Mouse (Mus musculus) ES-Bruce4 (cell line): ENCODE results near the gene Cdk20. TPM values are rescaled to one million over a fixed set of nuclear protein-coding genes. Genes with fewer than 3 reads are reported as not detected.

Source experiments
- H3K27ac ChIP-seq: 2 replicates; pipeline ENCODE4 v1.5.1; 2012; ENCODE audit warnings: low read length, inconsistent platforms; ENCODE audit not compliant: insufficient read depth
- H3K27me3 ChIP-seq: 2 replicates; pipeline ENCODE4 v1.6.1; 2012; ENCODE audit warnings: mild to moderate bottlenecking, low read length, inconsistent platforms; ENCODE audit not compliant: control insufficient read depth, poor library complexity, insufficient read depth, severe bottlenecking
- H3K36me3 ChIP-seq: 2 replicates; pipeline ENCODE4 v1.6.1; 2012; ENCODE audit warnings: inconsistent platforms, mild to moderate bottlenecking, low read length, moderate library complexity; ENCODE audit not compliant: control insufficient read depth, poor library complexity, insufficient read depth, severe bottlenecking
- H3K4me1 ChIP-seq: one replicate; pipeline ENCODE4 v1.8.1; 2011; ENCODE audit warnings: low read length; ENCODE audit not compliant: control insufficient read depth, insufficient read depth
- H3K4me3 ChIP-seq: 2 replicates; pipeline ENCODE4 v1.5.1; 2011; ENCODE audit warnings: low read depth, mild to moderate bottlenecking, low read length
- H3K9ac ChIP-seq: 2 replicates; pipeline ENCODE4 v1.6.1; 2012; ENCODE audit warnings: low read depth, mild to moderate bottlenecking, inconsistent platforms; ENCODE audit not compliant: poor library complexity, severe bottlenecking
- H3K9me3 ChIP-seq: replicated peaks from 2 replicates; pipeline ENCODE4 v1.6.1; 2012; ENCODE audit warnings: mild to moderate bottlenecking, low read length, inconsistent platforms; ENCODE audit not compliant: control insufficient read depth, poor library complexity, insufficient read depth, severe bottlenecking
- CTCF ChIP-seq: IDR thresholded peaks from one replicate; pipeline ENCODE4 v1.8.1; 2011; ENCODE audit warnings: low read depth, low read length
- EP300 ChIP-seq: IDR thresholded peaks from 2 replicates; pipeline ENCODE4 v1.6.1; 2011; ENCODE audit warnings: low read depth, low read length; ENCODE audit not compliant: insufficient read depth
- POLR2A ChIP-seq: IDR thresholded peaks from one replicate; pipeline ENCODE4 v1.8.1; 2011; ENCODE audit warnings: low read length; ENCODE audit not compliant: insufficient read depth
- polyA plus RNA-seq: library from polyadenylated mRNA; stranded (reverse); fragments of >200 nt; gene quantifications from 2 replicates; pipeline ENCODE4 v1.2.4, GENCODE M21; 2011; ENCODE audit warnings: low read depth; ENCODE audit not compliant: missing spikeins, insufficient read depth, insufficient read length

Cdk20 gene
- 4.4 and 4.6 TPM in 2 replicates for polyA plus RNA-seq

DNA sequence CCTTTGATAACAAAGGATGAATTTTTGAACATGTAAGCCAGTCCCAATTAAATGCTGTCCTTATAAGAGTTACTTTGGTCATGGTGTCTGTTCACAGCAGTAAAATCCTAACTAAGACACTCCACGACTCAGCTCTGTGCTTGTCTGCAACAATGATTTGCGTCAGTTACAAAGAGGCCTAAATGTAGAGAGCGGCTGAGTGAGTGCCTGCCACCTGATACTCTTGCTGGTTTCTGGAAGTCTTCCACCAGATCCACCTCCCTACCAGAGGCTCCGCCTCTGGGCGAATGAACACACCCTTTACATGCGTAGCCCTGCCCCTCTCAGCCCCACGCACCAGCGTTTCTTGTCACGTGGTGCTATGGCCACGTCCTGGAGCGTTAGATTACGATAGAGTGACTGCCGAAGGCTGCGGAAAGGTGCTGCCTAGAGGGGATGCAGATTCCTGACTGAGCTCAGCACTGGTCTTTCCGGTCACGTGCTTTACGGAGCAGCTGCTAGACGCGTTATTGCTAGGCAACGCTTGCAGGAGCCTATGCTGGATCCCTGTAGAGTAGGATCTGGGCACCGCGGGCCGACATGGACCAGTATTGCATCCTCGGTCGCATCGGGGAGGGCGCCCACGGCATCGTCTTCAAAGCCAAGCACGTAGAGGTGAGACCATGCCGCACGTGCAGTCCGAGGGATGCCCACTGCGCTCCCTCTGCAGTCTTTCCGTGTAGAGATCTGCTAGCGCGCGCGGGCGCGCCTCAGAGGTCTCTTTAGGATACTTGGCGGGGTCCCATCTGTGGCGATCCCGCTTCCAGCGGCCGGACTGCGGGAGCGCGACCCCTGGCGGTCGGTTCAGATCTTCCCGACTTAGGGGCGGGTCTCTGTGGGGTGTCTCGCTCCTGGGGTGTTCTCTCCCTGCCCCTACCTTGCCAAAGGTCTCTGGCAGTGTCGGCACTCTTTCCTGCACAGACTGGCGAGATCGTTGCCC lies at the start of gene Cdk20:
Cdk20 (plus strand) TSS at position 298 of the 979 bp plus-strand sequence.
- H3K36me3 ChIP-seq: no peaks in the 10 kb centered on the region
- TF ChIP-seq CTCF: peak; percentile 59
- TF ChIP-seq POLR2A: peak; percentile 94
- 0 out of 2 replicates have a peak, but pooled peaks have one; percentile 59 for TF ChIP-seq EP300

DNA sequence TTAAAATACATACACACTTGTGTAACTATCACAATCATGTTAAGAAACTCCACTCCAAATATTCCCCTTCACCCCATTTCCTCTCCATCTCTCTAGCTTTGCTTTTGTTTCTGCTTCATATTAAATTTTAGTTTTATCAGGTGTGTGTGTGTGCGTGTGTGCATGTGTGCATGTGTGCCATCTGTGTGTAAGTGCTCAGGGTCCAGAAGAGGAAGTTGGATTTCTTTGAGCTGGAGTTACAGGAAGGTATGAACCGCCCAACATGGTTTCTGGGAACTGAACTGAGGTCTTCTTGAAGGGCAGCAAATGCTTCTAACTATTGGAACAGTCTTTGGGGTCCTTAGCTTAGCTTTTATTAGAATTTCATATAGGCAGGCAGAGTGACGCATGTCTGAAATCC lies 47.2 kb upstream of the Cdk20 start:
- no peaks in the 10 kb centered on the region for H3K4me1 ChIP-seq
- H3K9me3 ChIP-seq: no peaks in the 10 kb centered on the region
- TF ChIP-seq POLR2A (no peak), EP300 (no peak), CTCF (no peak)
- H3K9ac ChIP-seq: no peak overlapping the region
- no peaks in the 10 kb centered on the region for H3K36me3 ChIP-seq
- no peaks in the 10 kb centered on the region; the same call in 1 of the 2 replicates for H3K27me3 ChIP-seq
- no peak overlapping the region for H3K4me3 ChIP-seq
- H3K27ac ChIP-seq: no peak overlapping the region

More for the DNA sequence above, at the start of gene Cdk20:
- Histone ChIP-seq H3K4me3 (peak within 1 kb of the TSS; percentile 88), H3K9me3 (no peaks in the 10 kb centered on the region), H3K4me1 (no peaks in the 10 kb centered on the region), H3K9ac (peak within 1 kb of the TSS; percentile 30; the same call in 1 of the 2 replicates), H3K27ac (peak within 1 kb of the TSS; percentile 73), H3K27me3 (no peaks in the 10 kb centered on the region)

DNA sequence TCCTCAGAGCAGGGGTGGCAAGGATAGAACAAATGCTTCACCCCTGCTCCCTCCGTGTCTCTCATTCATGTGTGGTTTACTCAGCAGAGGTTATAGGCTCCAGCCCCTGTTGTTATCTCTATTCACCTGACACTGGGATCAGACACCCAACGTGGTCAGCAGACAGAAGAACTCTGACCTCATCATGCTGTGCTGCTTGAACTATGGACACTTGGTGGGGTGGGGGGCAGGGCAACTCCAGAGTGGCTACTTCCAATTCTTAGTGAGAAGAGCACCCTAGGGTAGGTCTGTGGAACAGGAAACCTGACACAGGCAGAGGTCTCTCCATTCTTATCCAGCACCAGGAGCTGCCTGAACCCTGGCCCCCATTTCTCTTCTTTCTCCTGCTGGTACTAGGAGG lies 46.1 kb upstream of the Cdk20 start:
- Histone ChIP-seq H3K27me3 (no peaks in the 10 kb centered on the region; the same call in 1 of the 2 replicates), H3K4me3 (no peak overlapping the region), H3K9me3 (no peaks in the 10 kb centered on the region), H3K9ac (no peak overlapping the region), H3K4me1 (no peaks in the 10 kb centered on the region), H3K36me3 (no peaks in the 10 kb centered on the region), H3K27ac (no peak overlapping the region)
- TF ChIP-seq CTCF (no peak), POLR2A (no peak), EP300 (no peak)

DNA sequence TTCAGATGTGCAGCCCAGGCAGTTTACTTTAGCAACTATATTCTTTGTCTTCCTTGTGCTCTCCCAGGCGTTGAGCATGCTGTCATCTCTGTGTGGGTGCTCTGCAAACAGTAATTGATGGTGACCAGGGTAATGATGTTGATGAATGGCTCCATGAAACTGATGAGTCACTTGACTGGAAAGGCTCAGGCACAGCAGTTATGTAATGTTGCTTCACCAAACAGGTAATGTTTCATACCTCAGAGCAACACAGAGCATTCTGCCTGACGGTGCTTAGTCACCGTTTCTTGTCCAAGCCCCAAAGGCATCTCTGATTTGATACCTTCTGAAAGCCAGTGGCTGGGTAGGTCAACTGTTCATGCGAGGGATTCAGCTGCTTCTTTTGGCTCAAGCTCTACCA lies 43.7 kb upstream of the Cdk20 start:
- no peaks in the 10 kb centered on the region; the same call in 1 of the 2 replicates for H3K27me3 ChIP-seq
- no peak for TF ChIP-seq EP300
- TF ChIP-seq POLR2A: no peak
- no peak for TF ChIP-seq CTCF

DNA sequence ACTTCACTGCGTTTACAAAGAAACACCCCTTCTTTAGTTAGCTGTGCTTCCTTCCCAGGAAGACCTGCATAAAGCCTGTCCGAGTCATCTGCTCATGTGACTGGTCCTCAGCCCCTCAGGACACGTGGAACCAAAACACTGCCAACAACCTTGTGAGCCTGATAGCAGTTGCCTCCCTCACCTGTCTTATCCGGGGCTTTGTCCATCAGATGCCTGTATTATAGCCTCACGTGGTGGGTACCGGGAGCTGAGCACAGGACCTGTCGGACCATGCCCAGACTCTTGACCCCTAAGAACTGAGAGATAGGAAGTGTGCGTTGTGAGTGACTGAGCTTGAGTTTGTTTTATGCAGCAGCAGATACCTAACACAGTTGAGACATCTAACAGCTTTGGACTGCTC lies 35.1 kb upstream of the Cdk20 start:
- H3K9ac ChIP-seq: no peak overlapping the region
- H3K36me3 ChIP-seq: no peaks in the 10 kb centered on the region
- no peak overlapping the region for H3K27ac ChIP-seq
- H3K4me1 ChIP-seq: no peaks in the 10 kb centered on the region
- TF ChIP-seq POLR2A: no peak
- no peak for TF ChIP-seq EP300
- TF ChIP-seq CTCF: no peak
- H3K9me3 ChIP-seq: no peaks in the 10 kb centered on the region
- no peak overlapping the region for H3K4me3 ChIP-seq
- H3K27me3 ChIP-seq: no peaks in the 10 kb centered on the region

More for the DNA sequence above, 43.7 kb upstream of the Cdk20 start:
- H3K4me3 ChIP-seq: no peak overlapping the region
- no peak overlapping the region for H3K27ac ChIP-seq
- H3K9me3 ChIP-seq: no peaks in the 10 kb centered on the region
- no peaks in the 10 kb centered on the region for H3K36me3 ChIP-seq
- H3K9ac ChIP-seq: no peak overlapping the region
- H3K4me1 ChIP-seq: no peaks in the 10 kb centered on the region

DNA sequence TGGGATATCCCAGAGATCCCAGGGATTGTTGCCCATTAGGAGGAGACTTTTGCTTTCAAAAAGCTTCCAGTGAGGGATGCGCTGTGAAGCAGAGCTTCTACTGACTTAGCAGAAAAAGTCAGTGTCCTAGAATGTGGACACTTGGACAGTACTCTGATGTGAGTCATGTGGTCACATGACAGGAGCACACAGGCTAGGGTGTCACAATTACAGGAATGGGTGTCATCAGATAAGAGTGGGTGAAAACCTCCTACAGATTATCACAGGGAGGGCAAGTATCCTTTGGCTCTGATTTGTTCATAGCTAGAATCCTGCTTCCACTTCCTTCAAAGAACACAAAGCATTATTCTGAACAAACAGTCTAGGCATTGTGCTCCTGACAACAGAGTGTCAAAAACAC lies 34.0 kb upstream of the Cdk20 start:
- Histone ChIP-seq H3K27me3 (no peaks in the 10 kb centered on the region), H3K36me3 (no peaks in the 10 kb centered on the region), H3K27ac (no peak overlapping the region), H3K4me1 (no peaks in the 10 kb centered on the region), H3K9me3 (no peaks in the 10 kb centered on the region), H3K4me3 (no peak overlapping the region), H3K9ac (no peak overlapping the region)
- TF ChIP-seq POLR2A (no peak), CTCF (no peak), EP300 (no peak)
